Mouse (Mus musculus): Measurements from ENCODE around the gene Actg2.

DNA sequence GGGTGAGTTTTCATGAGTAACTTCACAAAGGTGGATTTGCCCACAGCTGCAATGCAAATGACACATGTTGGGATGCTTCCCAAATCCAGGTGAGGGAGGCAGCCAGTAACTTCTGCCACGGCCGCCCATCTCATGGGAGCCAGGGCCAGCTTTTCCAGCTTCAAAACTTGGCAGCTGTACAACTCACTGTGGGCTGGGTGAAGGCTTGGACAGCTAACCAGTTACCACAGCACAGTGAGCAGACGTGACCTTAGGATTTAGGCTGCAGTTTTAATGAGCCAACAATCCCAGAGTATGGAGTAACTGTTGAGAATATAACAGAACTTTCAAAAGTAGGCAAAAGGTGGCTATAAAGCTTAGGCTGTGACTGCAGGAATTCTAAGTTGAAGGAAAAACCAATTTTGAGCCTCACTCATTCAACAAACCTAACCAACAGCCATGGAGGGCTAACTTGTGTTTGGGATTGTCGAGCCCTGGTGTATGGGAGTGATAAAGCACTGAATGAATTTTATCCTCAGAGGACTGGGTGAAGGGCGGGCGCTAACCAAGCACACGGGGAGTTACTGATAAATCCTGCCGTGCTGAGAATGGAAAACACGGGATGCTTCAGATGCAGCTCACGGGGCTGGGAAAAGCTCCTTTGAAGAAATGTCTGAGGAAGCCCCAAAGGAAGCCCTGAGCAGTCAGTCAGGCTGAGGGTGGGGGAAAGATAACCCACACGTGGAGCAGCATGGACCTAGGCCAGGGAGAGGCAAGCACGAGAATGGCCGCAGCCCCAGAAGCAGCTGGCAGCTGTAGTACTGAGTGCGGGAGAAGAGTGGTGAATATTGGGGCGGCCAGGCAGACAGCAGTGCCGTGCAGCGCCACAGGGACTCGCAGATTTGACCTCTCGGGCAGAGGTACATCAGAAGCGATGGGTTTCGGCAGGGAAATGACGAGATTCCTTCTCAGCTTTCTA, 39.0 kb downstream of the Actg2 start:
- TF ChIP-seq GATA1 (IDR thresholded peaks at IDR 0.05; ENCODE audit: borderline replicate concordance, low read length) (no peak), FLI1 (IDR thresholded peaks at IDR 0.05; ENCODE audit: low read length) (no peak)
